Mouse (Mus musculus) intestine, embryonic 15.5 days (tissue): ENCODE results near the gene Zdhhc18. TPM values are rescaled to one million over a fixed set of nuclear protein-coding genes. Genes with fewer than 3 reads are reported as not detected.

Source experiments
- ATAC-seq: fragments of 200-750 bp; cut with Nextera tagmentation; 2 replicates; pipeline ENCODE4 v1.8.0; 2017; ENCODE audit warnings: moderate TSS enrichment, moderate library complexity
- H3K27ac ChIP-seq: fragments of 300-500 bp; sonication (generic); 2 replicates; pipeline ENCODE4 v1.5.1; 2015; ENCODE audit warnings: mild to moderate bottlenecking, inconsistent platforms
- H3K27me3 ChIP-seq: fragments of 300-500 bp; sonication (generic); replicated peaks from 2 replicates; pipeline ENCODE4 v1.6.1; 2015; ENCODE audit warnings: inconsistent platforms
- H3K36me3 ChIP-seq: fragments of 300-500 bp; sonication (generic); 2 replicates; pipeline ENCODE4 v1.6.1; 2015; ENCODE audit warnings: inconsistent platforms
- H3K4me1 ChIP-seq: fragments of 300-500 bp; sonication (generic); replicated peaks from 2 replicates; pipeline ENCODE4 v1.6.1; 2015; ENCODE audit warnings: inconsistent platforms
- H3K4me2 ChIP-seq: fragments of 300-500 bp; sonication (generic); replicated peaks from 2 replicates; pipeline ENCODE4 v1.6.1; 2015; ENCODE audit warnings: mild to moderate bottlenecking, inconsistent platforms
- H3K4me3 ChIP-seq: fragments of 300-500 bp; sonication (generic); replicated peaks from 2 replicates; pipeline ENCODE4 v1.5.1; 2015; ENCODE audit warnings: inconsistent platforms
- H3K9ac ChIP-seq: fragments of 300-500 bp; sonication (generic); 2 replicates; pipeline ENCODE4 v1.6.1; 2015; ENCODE audit warnings: inconsistent platforms
- H3K9me3 ChIP-seq: fragments of 300-500 bp; sonication (generic); 2 replicates; pipeline ENCODE4 v1.6.1; 2016; ENCODE audit warnings: inconsistent platforms
- WGBS: fragments of 180-500 bp; shearing (Covaris S2); methylation state at CpG from one replicate; pipeline ENCODE4 v1.1.7; 2015; 5-methylcytosine and 5-hydroxymethylcytosine counted together
- polyA plus RNA-seq: library from polyadenylated mRNA; unstranded; fragments of >200 nt; fragmentation: Nextera tagmentation; extraction: Ambion mirVana; gene quantifications from 2 replicates; pipeline ENCODE4 v1.2.1, GENCODE M21; 2015

Zdhhc18 gene
- polyA plus RNA-seq, 1 experiment from 2014 or later = 4.1 TPM

- WGBS = 74% methylated on average over 5 of the region's 5 CpGs
- no peak for ATAC-seq
- no peaks in the 10 kb centered on the region; the same call in 1 of the 2 replicates for H3K4me1 ChIP-seq
Observed at GRCm38 (mm10) chr4:133626221-133626620, 23.7 kb downstream of the Zdhhc18 start.

GRCm38 (mm10) chr4:133625621-133626071, 24.3 kb downstream of the Zdhhc18 start:
- 73% methylated on average over 11 of the region's 11 CpGs for WGBS

More at GRCm38 (mm10) chr4:133626221-133626620, 23.7 kb downstream of the Zdhhc18 start:
- Histone ChIP-seq H3K27me3 (no peaks in the 10 kb centered on the region), H3K4me2 (no peak overlapping the region), H3K9me3 (no peaks in the 10 kb centered on the region), H3K27ac (0 out of 2 replicates have a peak overlapping the region, but pooled peaks have one; percentile 3), H3K4me3 (no peak overlapping the region), H3K9ac (no peak overlapping the region), H3K36me3 (0 out of 2 replicates have a peak, but pooled peaks cover 3% of the 10 kb centered on the region)

GRCm38 (mm10) chr4:133624830-133625229, 25.1 kb downstream of the Zdhhc18 start:
- no peak overlapping the region for H3K4me3 ChIP-seq
- H3K4me2 ChIP-seq = no peak overlapping the region
- H3K27me3 ChIP-seq = no peaks in the 10 kb centered on the region
- H3K27ac ChIP-seq = no peak overlapping the region
- no peak overlapping the region for H3K9ac ChIP-seq
- no peak for ATAC-seq
- WGBS = 88% methylated on average over 7 of the region's 7 CpGs
- H3K9me3 ChIP-seq = no peaks in the 10 kb centered on the region
- H3K4me1 ChIP-seq = no peaks in the 10 kb centered on the region
- H3K36me3 ChIP-seq = 0 out of 2 replicates have a peak, but pooled peaks cover 3% of the 10 kb centered on the region

More at GRCm38 (mm10) chr4:133625621-133626071, 24.3 kb downstream of the Zdhhc18 start:
- Histone ChIP-seq H3K4me1 (no peaks in the 10 kb centered on the region), H3K9ac (no peak overlapping the region), H3K4me2 (no peak overlapping the region), H3K9me3 (no peaks in the 10 kb centered on the region), H3K4me3 (no peak overlapping the region), H3K27ac (0 out of 2 replicates have a peak overlapping the region, but pooled peaks have one; percentile 3), H3K36me3 (0 out of 2 replicates have a peak, but pooled peaks cover 3% of the 10 kb centered on the region), H3K27me3 (no peaks in the 10 kb centered on the region)
- 0 out of 2 replicates have a peak, but pooled peaks have one; percentile 23 for ATAC-seq

DNA sequence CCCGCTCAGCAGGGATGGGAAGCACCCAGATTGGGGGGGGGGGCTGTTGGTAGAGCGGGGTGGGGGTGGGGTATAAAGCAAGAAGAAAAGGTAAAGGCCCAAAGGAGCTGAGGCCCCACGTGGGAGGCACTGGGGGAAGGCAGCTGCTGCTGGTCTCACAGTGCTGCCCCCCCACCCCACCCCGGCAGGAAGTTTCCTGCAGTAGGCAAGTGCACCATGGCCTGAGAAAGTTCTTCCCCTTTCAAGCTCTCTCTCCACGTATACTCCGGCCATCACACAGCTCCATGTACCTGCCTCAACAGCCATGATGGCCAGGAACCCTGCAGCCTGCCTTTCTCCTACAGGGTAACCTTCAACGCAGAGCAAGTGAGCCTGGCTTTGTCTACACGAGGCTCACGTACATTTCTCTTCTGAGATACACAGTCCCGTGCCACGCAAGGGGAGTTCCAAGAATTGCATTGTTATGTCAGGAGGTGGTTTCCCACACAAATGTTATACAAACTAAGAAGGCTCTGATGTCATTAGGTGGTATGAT, 27.7 kb downstream of the Zdhhc18 start:
- no peak for ATAC-seq
- 0 out of 2 replicates have a peak, but pooled peaks cover 3% of the 10 kb centered on the region for H3K36me3 ChIP-seq

DNA sequence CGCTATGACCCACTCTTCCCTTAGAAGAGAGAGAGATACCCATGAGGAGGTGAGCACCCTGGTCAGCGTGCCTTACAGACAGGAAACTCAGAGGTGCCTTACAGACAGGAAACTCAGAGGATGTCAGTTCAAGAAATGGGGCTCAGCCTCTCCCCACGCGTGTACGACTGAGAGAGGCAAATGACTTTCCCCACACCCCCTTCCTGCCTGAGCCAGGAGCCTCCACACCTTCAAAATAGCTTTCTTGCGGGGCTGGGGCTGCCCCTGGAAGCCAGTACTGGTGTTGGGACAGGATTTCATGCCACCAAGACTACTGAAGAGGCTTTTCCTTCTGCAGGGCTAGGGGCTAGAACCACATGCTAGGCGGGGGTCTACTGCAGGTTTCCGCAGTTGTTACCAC, 29.3 kb downstream of the Zdhhc18 start:
- H3K9ac ChIP-seq = no peak overlapping the region
- no peaks in the 10 kb centered on the region for H3K27me3 ChIP-seq
- no peak overlapping the region for H3K4me2 ChIP-seq
- H3K4me1 ChIP-seq = no peaks in the 10 kb centered on the region
- ATAC-seq = no peak
- WGBS = 91% methylated on average over 8 of the region's 8 CpGs
- H3K27ac ChIP-seq = no peak overlapping the region
- no peak overlapping the region for H3K4me3 ChIP-seq
- H3K9me3 ChIP-seq = no peaks in the 10 kb centered on the region
- H3K36me3 ChIP-seq = 0 out of 2 replicates have a peak, but pooled peaks cover 3% of the 10 kb centered on the region

More for the DNA sequence above, 27.7 kb downstream of the Zdhhc18 start:
- Histone ChIP-seq H3K27me3 (no peaks in the 10 kb centered on the region), H3K4me2 (no peak overlapping the region), H3K27ac (no peak overlapping the region), H3K4me3 (no peak overlapping the region), H3K9ac (no peak overlapping the region), H3K9me3 (no peaks in the 10 kb centered on the region), H3K4me1 (no peaks in the 10 kb centered on the region)
- 77% methylated on average over 11 of the region's 11 CpGs for WGBS

- no peak overlapping the region for H3K27ac ChIP-seq
- WGBS = 69% methylated on average over 4 of the region's 4 CpGs
- H3K27me3 ChIP-seq = no peaks in the 10 kb centered on the region
- H3K36me3 ChIP-seq = peaks cover 3% of the 10 kb centered on the region; the same call in 1 of the 2 replicates
- no peak overlapping the region for H3K4me2 ChIP-seq
- no peak overlapping the region for H3K9ac ChIP-seq
- H3K9me3 ChIP-seq = no peaks in the 10 kb centered on the region
- H3K4me3 ChIP-seq = no peak overlapping the region
- ATAC-seq = no peak
- no peaks in the 10 kb centered on the region for H3K4me1 ChIP-seq
Observed at GRCm38 (mm10) chr4:133619473-133620136, 30.3 kb downstream of the Zdhhc18 start.

GRCm38 (mm10) chr4:133617936-133618335, 32.0 kb downstream of the Zdhhc18 start:
- Histone ChIP-seq H3K9me3 (no peaks in the 10 kb centered on the region), H3K36me3 (peaks cover 15% of the 10 kb centered on the region), H3K27me3 (no peaks in the 10 kb centered on the region), H3K27ac (no peak overlapping the region), H3K9ac (no peak overlapping the region), H3K4me1 (no peaks in the 10 kb centered on the region), H3K4me2 (no peak overlapping the region), H3K4me3 (no peak overlapping the region)
- 0 out of 2 replicates have a peak, but pooled peaks have one; percentile 14 for ATAC-seq
- 92% methylated on average over 11 of the region's 11 CpGs for WGBS

GRCm38 (mm10) chr4:133615416-133615815, 34.5 kb downstream of the Zdhhc18 start:
- Histone ChIP-seq H3K4me3 (no peak overlapping the region), H3K9ac (no peak overlapping the region), H3K4me1 (no peaks in the 10 kb centered on the region), H3K9me3 (no peaks in the 10 kb centered on the region), H3K27ac (no peak overlapping the region), H3K4me2 (no peak overlapping the region), H3K36me3 (peaks cover 29% of the 10 kb centered on the region), H3K27me3 (no peaks in the 10 kb centered on the region)
- no peak for ATAC-seq
- 85% methylated on average over 10 of the region's 10 CpGs for WGBS

GRCm38 (mm10) chr4:133614274-133614761, 35.6 kb downstream of the Zdhhc18 start:
- no peaks in the 10 kb centered on the region for H3K27me3 ChIP-seq
- H3K4me3 ChIP-seq = no peak overlapping the region
- H3K4me2 ChIP-seq = no peak overlapping the region
- no peak overlapping the region for H3K27ac ChIP-seq
- H3K9ac ChIP-seq = no peak overlapping the region
- no peaks in the 10 kb centered on the region for H3K9me3 ChIP-seq
- 88% methylated on average over 8 of the region's 8 CpGs for WGBS
- ATAC-seq = no peak
- H3K36me3 ChIP-seq = peaks cover 29% of the 10 kb centered on the region
- no peaks in the 10 kb centered on the region for H3K4me1 ChIP-seq

GRCm38 (mm10) chr4:133613867-133614266, 36.1 kb downstream of the Zdhhc18 start:
- Histone ChIP-seq H3K9ac (no peak overlapping the region), H3K27me3 (no peaks in the 10 kb centered on the region), H3K9me3 (no peaks in the 10 kb centered on the region), H3K4me3 (no peak overlapping the region), H3K36me3 (peaks cover 29% of the 10 kb centered on the region), H3K27ac (no peak overlapping the region), H3K4me1 (no peaks in the 10 kb centered on the region), H3K4me2 (no peak overlapping the region)
- ATAC-seq = no peak
- 85% methylated on average over 4 of the region's 4 CpGs for WGBS

DNA sequence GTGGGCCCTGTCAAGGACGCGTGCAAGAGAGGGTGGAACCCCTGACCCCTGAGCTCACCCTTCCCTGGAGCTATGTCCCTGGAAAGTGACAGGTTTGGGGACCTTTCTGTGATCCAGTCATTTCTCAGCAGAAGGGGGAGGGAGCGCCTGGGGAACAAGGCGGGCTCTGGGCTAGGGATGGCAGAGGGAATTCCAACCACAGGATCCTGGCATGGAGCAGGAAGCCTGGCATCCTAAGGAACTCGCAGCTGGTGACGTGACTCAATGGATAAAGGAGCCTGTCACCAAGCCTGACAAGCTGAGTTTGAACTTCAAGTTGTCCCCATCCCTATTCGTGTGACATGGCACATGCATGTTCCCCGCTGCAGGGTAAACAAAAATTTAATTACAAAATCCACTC, 36.9 kb downstream of the Zdhhc18 start:
- no peak for ATAC-seq
- 92% methylated on average over 8 of the region's 8 CpGs for WGBS

GRCm38 (mm10) chr4:133612416-133612815, 37.5 kb downstream of the Zdhhc18 start:
- Histone ChIP-seq H3K27me3 (no peaks in the 10 kb centered on the region), H3K9ac (no peak overlapping the region), H3K27ac (no peak overlapping the region), H3K36me3 (peaks cover 29% of the 10 kb centered on the region), H3K9me3 (no peaks in the 10 kb centered on the region), H3K4me1 (no peaks in the 10 kb centered on the region), H3K4me3 (no peak overlapping the region), H3K4me2 (no peak overlapping the region)
- 95% methylated on average over 7 of the region's 7 CpGs for WGBS
- ATAC-seq = no peak

More for the DNA sequence above, 36.9 kb downstream of the Zdhhc18 start:
- H3K27me3 ChIP-seq = no peaks in the 10 kb centered on the region
- no peak overlapping the region for H3K4me2 ChIP-seq
- peaks cover 29% of the 10 kb centered on the region for H3K36me3 ChIP-seq
- no peak overlapping the region for H3K9ac ChIP-seq
- H3K27ac ChIP-seq = no peak overlapping the region
- no peaks in the 10 kb centered on the region for H3K4me1 ChIP-seq
- no peak overlapping the region for H3K4me3 ChIP-seq
- H3K9me3 ChIP-seq = no peaks in the 10 kb centered on the region
